Mouse (Mus musculus) frontal cortex, adult 2 months (tissue): ENCODE measurements around the gene Hspb8. TPM values are rescaled to one million over a fixed set of nuclear protein-coding genes. Genes with fewer than 3 reads are reported as not detected.
"Not testable (repeated sequence)": the region's sequence is repeated elsewhere in the genome, so short reads cannot be mapped to it uniquely, and the experiment has no call there.

Experiments
- DNase-seq, 2 experiments: peaks; one replicate each; pipeline ENCODE4 v3.0.0; 2022; ENCODE audit warnings: low spot score in 1 of 2; ENCODE audit errors: extremely low spot score in 1 of 2
- polyA plus RNA-seq: library from polyadenylated mRNA; depleted of rRNA; stranded (reverse); fragments of >200 nt; gene quantifications from 2 replicates; pipeline ENCODE4 v1.2.3, GENCODE M21; 2012

Gene Hspb8
- polyA plus RNA-seq, 1 experiment, result 13.6 TPM

- peak in 1 of 2 experiments; percentile 53 for DNase-seq
Observed at GRCm38 (mm10) chr5:116434976-116435850, 12.5 kb upstream of the Hspb8 start.

DNA sequence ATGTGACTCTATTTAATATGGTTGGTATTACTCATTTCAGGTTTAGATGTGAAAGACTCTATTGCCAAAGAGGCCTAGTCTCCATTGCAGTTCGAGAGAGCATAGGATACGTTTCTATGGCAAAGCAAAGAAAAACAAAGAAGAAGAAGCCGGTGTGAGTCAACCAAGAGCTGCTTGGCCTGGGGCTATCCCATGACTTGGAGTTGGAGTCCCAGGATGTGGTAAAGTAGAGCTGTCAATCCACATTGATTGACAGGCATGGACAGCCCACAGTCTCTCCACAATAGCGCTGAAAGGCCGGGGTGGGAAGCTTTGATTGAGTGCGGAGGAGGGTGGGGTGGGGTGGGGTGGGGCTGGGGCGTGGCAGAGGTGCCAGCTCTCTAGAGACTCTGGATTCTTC, 10.2 kb upstream of the Hspb8 start:
- DNase-seq, result no peak

DNA sequence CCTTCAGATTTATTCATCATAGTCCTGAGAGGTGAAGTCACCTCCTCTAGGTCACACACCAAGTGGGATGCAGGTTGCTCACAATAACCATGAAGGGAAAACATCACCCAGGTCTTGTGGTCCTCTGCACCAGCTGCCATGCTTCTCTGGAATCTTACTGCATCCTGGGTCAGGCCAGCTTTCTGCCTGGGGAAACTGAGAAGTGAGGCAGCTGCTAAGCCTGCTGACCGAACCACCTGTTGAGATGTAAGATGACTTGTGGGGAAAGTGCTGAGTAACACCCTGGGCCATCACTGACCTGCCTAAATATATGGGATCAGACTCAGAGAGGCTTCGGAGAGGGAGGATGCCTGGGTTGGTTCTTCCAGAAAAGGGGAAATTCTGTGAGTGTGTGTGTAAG, 4.0 kb upstream of the Hspb8 start:
- DNase-seq, result no peak

GRCm38 (mm10) chr5:116425709-116426108, 3.0 kb upstream of the Hspb8 start:
- not testable (repeated sequence) for DNase-seq

DNA sequence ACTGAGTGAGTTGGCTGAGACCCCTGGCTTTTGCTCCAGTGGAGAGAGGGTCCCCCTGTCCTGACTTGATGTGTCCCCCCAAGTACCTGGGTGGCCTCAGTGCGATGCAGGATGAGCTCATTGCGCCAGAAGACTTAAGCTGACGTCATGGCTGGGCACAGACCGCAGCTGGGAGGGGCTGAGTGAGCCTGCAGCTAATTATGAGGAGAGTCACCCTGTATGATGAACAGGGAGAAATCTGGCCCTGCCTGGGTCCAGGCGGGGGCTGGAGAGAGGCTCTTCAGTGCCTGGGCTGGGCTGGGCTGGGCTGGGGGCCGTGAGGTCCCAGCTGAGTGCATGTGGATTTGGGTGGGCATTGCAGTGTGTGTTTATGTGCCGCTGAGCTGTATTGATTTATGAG, 2.6 kb upstream of the Hspb8 start:
- no peak for DNase-seq

DNA sequence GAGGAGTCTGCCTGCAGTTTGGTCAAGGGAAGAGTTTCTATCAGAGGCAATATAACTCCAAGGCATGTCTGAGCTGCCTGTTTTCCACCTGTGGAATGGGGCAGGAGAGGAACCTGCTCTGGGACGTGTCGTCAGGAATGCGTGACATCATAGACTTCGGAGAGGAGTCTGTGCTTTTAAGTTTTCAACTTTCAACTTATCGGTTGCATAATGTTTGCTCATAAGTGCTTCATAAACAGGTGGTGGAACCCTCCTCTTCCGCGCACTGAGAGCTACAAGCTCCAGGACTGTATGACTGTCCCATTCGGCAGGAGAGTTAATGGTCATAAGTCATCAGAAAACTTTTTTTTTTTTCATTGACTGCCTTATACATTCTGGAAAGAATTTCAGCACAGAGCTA, 1.1 kb upstream of the Hspb8 start:
- DNase-seq, result no peak

- no peak for DNase-seq
Observed at GRCm38 (mm10) chr5:116421791-116422481, 728 bp downstream of the Hspb8 start.

DNA sequence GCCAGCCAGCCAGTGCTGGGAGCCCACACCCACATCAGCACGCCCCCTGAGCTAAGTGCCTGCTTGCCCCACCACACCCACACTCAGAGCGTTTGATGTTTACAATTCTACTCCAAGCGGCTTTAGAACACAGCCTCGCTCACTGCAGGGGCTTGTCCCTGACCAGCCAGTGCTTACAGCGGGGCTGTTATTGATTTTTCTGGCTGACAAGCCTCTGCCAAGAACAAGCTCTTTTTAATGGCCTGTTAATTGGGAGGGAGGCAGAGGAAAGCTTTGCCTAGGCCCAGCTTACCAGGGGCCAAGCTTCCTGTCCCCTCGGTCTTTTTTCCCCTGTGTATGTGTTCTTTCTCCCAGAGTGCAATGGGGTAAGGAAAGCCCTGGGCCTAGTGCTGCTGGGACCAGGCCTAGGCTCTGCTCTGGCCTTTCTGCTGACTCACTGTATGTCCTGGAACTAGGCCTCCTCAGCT, 1.9 kb downstream of the Hspb8 start:
- peak in 1 of 2 experiments; percentile 32 for DNase-seq

DNA sequence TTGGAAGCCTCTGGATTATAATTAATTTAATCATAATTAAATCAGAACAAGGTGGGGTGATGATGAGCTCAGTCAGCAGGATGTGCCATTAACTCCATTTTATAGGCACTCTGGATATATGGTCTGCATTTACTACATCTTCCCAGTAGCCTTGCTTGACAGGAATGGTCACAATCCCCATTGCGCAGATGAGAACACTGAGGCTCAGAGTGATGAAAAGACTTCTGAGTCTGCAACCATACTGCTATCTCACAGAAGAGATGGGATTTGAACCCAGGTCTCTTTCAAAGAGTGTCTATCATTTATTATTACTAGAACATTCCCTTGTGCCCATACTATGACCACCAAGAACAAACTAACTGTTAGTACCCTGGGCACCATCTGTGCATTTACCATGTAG, 2.5 kb downstream of the Hspb8 start:
- no peak for DNase-seq

DNA sequence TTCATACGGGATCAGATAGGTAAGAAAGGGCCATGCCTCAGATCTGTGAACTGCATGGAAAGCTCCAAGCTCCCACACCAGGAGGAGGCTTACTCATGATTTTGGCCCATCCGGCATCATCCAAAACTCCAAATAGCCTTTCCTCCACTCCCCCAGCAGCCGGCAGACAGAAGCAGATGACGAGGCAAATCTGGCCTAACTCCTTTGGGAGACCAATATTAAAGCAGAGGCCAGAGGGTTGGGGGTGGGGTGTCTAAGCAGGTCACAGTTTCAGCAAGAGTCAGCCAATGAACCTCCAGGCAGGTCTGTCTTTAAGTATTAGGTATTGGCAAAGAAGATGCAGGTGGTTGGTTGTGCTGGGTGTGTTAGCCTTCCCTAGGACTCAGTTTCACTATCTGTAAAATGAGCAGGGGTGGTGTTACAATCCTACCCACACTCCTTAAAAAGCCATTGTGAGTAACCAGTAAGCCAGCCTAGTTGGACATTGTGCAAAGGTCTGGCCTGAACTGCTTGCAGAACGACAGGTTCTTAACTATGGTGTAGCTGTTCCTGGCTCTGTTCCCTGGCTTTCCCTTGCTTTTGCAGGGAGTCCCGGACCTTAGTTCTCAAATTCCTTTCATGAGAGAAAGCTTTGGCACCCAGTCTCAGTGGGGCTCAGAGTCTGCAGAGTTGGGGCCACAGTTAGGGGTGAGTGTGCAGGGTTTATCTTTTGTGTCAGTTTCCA, 3.2 kb downstream of the Hspb8 start:
- DNase-seq, result no peak

GRCm38 (mm10) chr5:116416208-116416607, 6.5 kb downstream of the Hspb8 start:
- no peak for DNase-seq

DNA sequence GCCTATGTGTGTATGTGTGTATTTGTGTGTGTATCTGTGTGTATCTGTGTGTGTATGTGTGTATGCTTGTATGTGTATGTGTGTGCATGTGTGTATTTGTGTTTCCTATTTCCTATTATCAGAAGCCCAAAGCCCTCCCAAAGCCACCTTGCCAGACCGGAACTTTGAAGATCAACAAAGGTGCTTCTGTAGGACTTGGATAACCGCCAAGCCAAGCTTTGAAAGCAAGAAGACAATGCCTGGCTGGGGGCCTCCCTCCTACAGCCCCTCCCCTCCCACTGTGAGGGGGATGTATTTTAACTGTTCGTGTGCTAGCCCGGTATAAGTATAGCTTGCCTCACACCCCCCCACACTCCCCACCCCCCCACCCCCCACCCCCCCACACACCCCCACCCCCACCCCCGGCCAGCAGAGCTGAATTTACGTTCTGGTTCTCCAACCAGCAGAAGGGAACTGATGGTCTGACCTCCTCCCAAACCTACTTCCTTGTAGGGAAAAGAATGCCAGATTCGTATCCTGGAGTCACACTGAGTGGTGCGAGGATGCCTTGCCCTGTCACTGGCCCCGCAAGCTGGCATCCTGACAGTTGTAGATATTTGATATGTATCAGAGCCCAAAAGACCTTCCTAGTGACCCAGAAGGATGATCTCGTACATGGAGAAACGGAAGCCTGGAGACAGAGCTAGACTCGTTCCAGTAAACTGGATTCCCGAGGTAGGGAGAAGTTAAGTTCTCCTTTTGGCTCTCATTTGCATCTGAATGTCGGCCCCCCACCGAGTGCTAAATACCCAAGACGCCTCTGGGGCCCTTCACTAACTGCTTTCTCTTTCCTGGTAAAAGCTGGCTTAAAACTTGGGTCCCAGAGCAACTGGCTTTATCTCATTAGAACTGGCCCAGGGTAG, 12.7 kb downstream of the Hspb8 start:
- DNase-seq, result no peak

- DNase-seq, result no peak
Observed at GRCm38 (mm10) chr5:116408965-116409364, 13.7 kb downstream of the Hspb8 start.

DNA sequence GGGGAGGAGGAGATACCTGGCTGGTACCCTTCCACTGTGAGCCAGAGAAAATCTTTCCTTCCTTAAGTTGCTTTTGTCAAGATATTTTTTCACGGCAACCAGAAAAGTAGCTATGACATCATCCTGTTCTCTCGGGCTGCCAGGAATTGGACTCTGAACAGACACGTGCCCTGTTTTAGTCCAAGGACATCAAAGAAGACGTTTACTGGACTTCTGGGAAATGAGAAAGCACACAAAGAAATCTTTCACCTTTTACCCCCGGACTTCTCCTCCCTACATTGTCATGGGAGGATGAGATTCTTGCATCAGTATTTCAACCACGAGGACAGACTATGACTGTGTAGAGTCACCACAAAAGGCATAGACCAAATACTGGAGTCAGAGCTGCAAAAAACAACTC, 14.7 kb downstream of the Hspb8 start:
- DNase-seq, result no peak

DNA sequence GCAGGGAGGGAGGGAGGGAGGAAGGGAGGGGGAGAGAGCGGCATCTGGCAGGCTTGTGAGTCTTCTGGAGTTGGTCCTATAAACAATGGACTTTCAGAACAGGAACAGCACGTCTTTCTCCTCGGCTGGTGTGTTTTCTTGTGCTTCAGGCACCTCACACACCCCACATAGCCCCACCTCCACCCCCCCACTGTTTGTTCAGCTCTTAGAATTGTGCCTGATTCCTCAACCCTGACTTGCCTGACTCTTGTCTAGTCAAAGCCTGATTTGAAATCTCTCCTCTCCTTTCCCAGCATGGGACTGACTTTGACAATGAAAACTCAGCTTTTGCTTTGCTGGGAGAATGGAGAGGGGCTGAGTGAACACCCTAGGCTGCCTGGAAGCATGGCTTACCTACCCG, 15.3 kb downstream of the Hspb8 start:
- DNase-seq, result no peak

GRCm38 (mm10) chr5:116406507-116406906, 16.2 kb downstream of the Hspb8 start:
- DNase-seq, result no peak

GRCm38 (mm10) chr5:116405934-116406333, 16.7 kb downstream of the Hspb8 start:
- no peak for DNase-seq

DNA sequence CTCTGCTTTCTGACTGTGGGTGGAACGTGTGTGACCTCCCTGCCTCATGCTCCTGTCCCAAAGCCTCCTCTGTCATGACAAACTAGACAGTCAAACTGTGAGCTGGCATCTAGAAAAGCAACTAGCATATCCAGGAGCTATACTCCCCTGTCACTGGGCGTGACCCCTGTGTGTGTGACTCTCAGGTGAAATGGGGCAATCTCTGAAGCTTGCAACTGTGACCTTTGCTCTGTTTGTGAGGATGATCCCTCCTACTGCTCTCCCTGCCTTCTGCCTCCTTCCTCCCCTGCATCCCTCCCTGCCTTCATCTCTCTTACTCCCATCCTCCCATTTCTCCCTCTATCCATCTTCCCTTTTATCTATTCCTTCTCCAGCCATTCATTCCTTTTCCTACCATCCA, 18.6 kb downstream of the Hspb8 start:
- DNase-seq, result no peak

DNA sequence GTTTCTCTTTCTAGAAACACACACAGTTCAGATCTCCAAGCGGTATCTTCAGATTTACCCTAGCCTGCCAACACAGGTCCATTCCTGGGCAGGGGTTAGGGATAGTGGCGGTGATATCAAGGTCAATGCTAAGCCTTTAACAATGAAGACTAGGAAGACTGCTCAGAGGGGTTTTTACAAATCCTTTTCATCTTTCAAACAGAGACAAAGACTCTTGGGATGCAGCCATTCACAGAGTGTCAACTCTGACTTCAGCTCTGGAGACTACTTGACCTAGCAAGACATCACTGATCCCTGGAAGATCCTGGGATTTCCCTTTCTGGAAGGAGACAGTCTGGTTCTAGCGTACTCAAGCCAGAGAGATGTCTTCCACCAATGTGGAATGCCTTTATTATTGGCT, 21.9 kb downstream of the Hspb8 start:
- DNase-seq, result no peak

GRCm38 (mm10) chr5:116400042-116400730, 22.5 kb downstream of the Hspb8 start:
- no peak for DNase-seq
